Mouse (Mus musculus) heart, embryonic 14.5 days (tissue): ENCODE results near the gene Sphk2. TPM values are rescaled to one million over a fixed set of nuclear protein-coding genes. Genes with fewer than 3 reads are reported as not detected.

Source experiments
- ATAC-seq: fragments of 200-750 bp; cut with Nextera tagmentation; 2 replicates; pipeline ENCODE4 v1.8.0; 2017; ENCODE audit warnings: low read depth, moderate TSS enrichment; ENCODE audit not compliant: insufficient number of reproducible peaks, insufficient read depth, low FRiP score
- H3K27ac ChIP-seq, 2 experiments: fragments of 200-500 bp in 1 of 2; fragments of 300-500 bp in 1 of 2; sonication (generic) in 1 of 2; replicated peaks in 1 of 2; 2 replicates each; pipeline ENCODE4 v1.5.1; 2012 to 2014; ENCODE audit warnings: low read depth in 2 of 2, low read length in 2 of 2, control low read depth in 1 of 2, mild to moderate bottlenecking in 1 of 2, mixed read lengths in 1 of 2; ENCODE audit not compliant: control insufficient read depth in 1 of 2, insufficient read depth in 1 of 2
- H3K27me3 ChIP-seq: fragments of 300-500 bp; sonication (generic); 2 replicates; pipeline ENCODE4 v1.6.1; 2014; ENCODE audit warnings: mild to moderate bottlenecking, low read length, control low read depth; ENCODE audit not compliant: control insufficient read depth, insufficient read depth
- H3K36me3 ChIP-seq: fragments of 300-500 bp; sonication (generic); 2 replicates; pipeline ENCODE4 v1.6.1; 2014; ENCODE audit warnings: mild to moderate bottlenecking, control low read depth, low read length, mixed read lengths; ENCODE audit not compliant: control insufficient read depth, insufficient read depth
- H3K4me1 ChIP-seq, 2 experiments: fragments of 200-500 bp in 1 of 2; fragments of 300-500 bp in 1 of 2; sonication (generic) in 1 of 2; 2 replicates each; pipeline ENCODE4 v1.6.1; 2012 to 2014; ENCODE audit warnings: low read length in 2 of 2, control low read depth in 1 of 2, mixed read lengths in 1 of 2; ENCODE audit not compliant: control insufficient read depth in 2 of 2, insufficient read depth in 2 of 2
- H3K4me2 ChIP-seq: fragments of 300-500 bp; sonication (generic); 2 replicates; pipeline ENCODE4 v1.6.1; 2014; ENCODE audit warnings: mild to moderate bottlenecking, low read length
- H3K4me3 ChIP-seq, 2 experiments: fragments of 200-500 bp in 1 of 2; fragments of 300-500 bp in 1 of 2; sonication (generic) in 1 of 2; 2 replicates each; pipeline ENCODE4 v1.5.1; 2012 to 2014; ENCODE audit warnings: low read length in 2 of 2, mild to moderate bottlenecking in 2 of 2, control low read depth in 1 of 2, low read depth in 1 of 2, moderate library complexity in 1 of 2; ENCODE audit not compliant: control insufficient read depth in 1 of 2, insufficient read depth in 1 of 2
- H3K9ac ChIP-seq: fragments of 300-500 bp; sonication (generic); 2 replicates; pipeline ENCODE4 v1.6.1; 2014; ENCODE audit warnings: mild to moderate bottlenecking, low read length
- H3K9me3 ChIP-seq: fragments of 300-500 bp; sonication (generic); 2 replicates; pipeline ENCODE4 v1.6.1; 2016; ENCODE audit warnings: low read length, control low read depth; ENCODE audit not compliant: control insufficient read depth
- WGBS: fragments of 180-500 bp; shearing (Covaris S2); extraction: QIAGEN DNeasy Blood & Tissue Kit; methylation state at CpG from one replicate; pipeline ENCODE4 v1.1.7; 2014; 5-methylcytosine and 5-hydroxymethylcytosine counted together
- polyA plus RNA-seq: library from polyadenylated mRNA; unstranded; fragments of >200 nt; fragmentation: Nextera tagmentation; extraction: Ambion mirVana; gene quantifications from 2 replicates; pipeline ENCODE4 v1.2.1, GENCODE M21; 2014

Sphk2 gene
- polyA plus RNA-seq, 1 experiment from 2014 or later = 12.5 TPM

DNA sequence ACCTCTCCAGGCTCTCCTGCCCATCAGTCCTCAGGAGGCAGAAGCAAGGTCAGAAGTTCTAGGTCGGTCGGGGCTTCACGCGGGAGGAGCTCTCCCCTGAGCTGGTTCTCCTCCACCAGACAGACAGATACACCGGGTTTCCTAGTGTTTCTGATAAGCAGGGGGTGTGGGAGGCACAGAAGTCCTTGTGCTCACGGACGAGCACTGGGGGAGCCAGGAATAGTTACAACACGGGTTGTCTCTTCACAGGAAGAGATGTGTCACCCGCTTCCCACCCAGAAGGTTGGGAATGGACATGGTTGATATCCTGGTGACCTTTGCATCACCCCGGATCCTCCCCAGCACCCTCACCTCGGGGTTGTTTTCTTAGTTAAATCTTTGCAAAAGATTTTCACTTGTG, 28.0 kb downstream of the Sphk2 start:
- Histone ChIP-seq H3K27me3 (no peaks in the 10 kb centered on the region), H3K4me2 (peak overlapping the region; percentile 17), H3K9me3 (no peaks in the 10 kb centered on the region), H3K4me3 (no peak overlapping the region), H3K4me1 (peaks cover 16 to 20% of the 10 kb centered on the region in 2 experiments), H3K27ac (peak overlapping the region; percentile 50 to 57), H3K9ac (peak overlapping the region; percentile 21; the same call in 1 of the 2 replicates), H3K36me3 (no peaks in the 10 kb centered on the region)
- WGBS = 10% methylated on average over 11 of the region's 11 CpGs
- no peak for ATAC-seq

DNA sequence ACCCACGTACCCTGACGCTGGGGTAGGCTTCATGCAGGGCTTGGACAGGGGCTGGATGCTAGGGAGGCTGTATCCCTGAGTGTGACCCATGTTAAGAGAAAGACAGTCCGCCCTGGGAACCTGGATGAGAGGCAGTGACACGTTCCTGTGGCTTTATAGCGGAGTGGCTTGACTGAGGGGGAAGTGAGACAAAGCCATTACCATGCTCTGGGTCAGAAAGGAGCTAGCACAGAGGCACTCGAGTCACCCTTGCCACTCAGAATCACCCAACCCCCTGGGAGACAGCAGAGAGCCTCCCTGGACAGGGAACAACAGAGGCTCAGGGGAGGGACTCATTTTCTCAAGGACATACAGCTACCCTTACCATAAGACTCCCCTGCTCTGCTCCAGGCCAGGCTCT, 28.7 kb downstream of the Sphk2 start:
- WGBS = 61% methylated on average over 6 of the region's 6 CpGs
- no peaks in the 10 kb centered on the region for H3K9me3 ChIP-seq
- no peaks in the 10 kb centered on the region for H3K36me3 ChIP-seq
- H3K27ac ChIP-seq = 0 out of 4 replicates have a peak overlapping the region, but pooled peaks of 1 of the 2 experiments have one; percentile 57
- peaks cover 16 to 20% of the 10 kb centered on the region in 2 experiments for H3K4me1 ChIP-seq
- no peak for ATAC-seq
- no peak overlapping the region for H3K4me3 ChIP-seq
- H3K27me3 ChIP-seq = no peaks in the 10 kb centered on the region
- H3K4me2 ChIP-seq = no peak overlapping the region
- H3K9ac ChIP-seq = peak overlapping the region; percentile 3; the same call in 1 of the 2 replicates

DNA sequence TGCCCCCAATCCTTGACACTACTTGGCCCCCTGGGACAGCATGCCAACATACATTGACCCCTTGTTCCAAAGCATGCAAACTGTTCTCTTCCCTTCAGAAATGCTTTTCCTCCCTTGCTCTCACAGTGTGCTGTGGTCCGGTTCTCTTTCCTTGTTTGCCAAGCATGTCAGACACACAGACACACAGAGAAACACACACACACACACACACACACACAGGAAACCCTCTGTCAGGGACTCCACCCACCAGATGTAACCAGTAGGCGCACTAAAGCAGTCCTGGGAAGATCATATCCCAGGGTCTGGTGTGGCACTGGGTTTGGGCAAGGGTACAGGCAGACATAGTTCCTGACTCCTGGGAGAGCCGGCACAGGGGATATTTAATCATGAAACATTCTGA, 31.0 kb downstream of the Sphk2 start:
- H3K27ac ChIP-seq = no peak overlapping the region
- WGBS = 71% methylated on average over 3 of the region's 3 CpGs
- no peaks in the 10 kb centered on the region for H3K27me3 ChIP-seq
- no peaks in the 10 kb centered on the region for H3K9me3 ChIP-seq
- no peak overlapping the region for H3K4me3 ChIP-seq
- H3K4me1 ChIP-seq = peaks cover 19 to 20% of the 10 kb centered on the region in 2 experiments
- no peaks in the 10 kb centered on the region for H3K36me3 ChIP-seq
- no peak overlapping the region for H3K9ac ChIP-seq
- no peak for ATAC-seq
- no peak overlapping the region for H3K4me2 ChIP-seq

- Histone ChIP-seq H3K27me3 (no peaks in the 10 kb centered on the region), H3K4me3 (no peak overlapping the region), H3K4me2 (no peak overlapping the region), H3K27ac (no peak overlapping the region), H3K36me3 (no peaks in the 10 kb centered on the region), H3K4me1 (peaks cover 19 to 28% of the 10 kb centered on the region in 2 experiments), H3K9me3 (no peaks in the 10 kb centered on the region), H3K9ac (no peak overlapping the region)
- 67% methylated on average over 10 of the region's 10 CpGs for WGBS
- no peak for ATAC-seq
These were observed 32.0 kb downstream of the Sphk2 start for GRCm38 (mm10) chr7:45685811-45686210.

- ATAC-seq = no peak
- H3K4me3 ChIP-seq = no peak within 1 kb of the TSS
- no peaks in the 10 kb centered on the region for H3K36me3 ChIP-seq
- 73% methylated on average over 7 of the region's 7 CpGs for WGBS
- H3K4me1 ChIP-seq = peaks cover 5 to 15% of the 10 kb centered on the region in 2 experiments
- H3K4me2 ChIP-seq = no peak within 1 kb of the TSS
- no peaks in the 10 kb centered on the region for H3K9me3 ChIP-seq
- no peak within 1 kb of the TSS for H3K9ac ChIP-seq
- H3K27ac ChIP-seq = no peak within 1 kb of the TSS
- H3K27me3 ChIP-seq = no peaks in the 10 kb centered on the region
These were observed 34.3 kb downstream of the Sphk2 start, which contains the start of gene Ntn5 for GRCm38 (mm10) chr7:45683396-45684050. Gene Ntn5 (plus strand): TSS chr7:45684022.

DNA sequence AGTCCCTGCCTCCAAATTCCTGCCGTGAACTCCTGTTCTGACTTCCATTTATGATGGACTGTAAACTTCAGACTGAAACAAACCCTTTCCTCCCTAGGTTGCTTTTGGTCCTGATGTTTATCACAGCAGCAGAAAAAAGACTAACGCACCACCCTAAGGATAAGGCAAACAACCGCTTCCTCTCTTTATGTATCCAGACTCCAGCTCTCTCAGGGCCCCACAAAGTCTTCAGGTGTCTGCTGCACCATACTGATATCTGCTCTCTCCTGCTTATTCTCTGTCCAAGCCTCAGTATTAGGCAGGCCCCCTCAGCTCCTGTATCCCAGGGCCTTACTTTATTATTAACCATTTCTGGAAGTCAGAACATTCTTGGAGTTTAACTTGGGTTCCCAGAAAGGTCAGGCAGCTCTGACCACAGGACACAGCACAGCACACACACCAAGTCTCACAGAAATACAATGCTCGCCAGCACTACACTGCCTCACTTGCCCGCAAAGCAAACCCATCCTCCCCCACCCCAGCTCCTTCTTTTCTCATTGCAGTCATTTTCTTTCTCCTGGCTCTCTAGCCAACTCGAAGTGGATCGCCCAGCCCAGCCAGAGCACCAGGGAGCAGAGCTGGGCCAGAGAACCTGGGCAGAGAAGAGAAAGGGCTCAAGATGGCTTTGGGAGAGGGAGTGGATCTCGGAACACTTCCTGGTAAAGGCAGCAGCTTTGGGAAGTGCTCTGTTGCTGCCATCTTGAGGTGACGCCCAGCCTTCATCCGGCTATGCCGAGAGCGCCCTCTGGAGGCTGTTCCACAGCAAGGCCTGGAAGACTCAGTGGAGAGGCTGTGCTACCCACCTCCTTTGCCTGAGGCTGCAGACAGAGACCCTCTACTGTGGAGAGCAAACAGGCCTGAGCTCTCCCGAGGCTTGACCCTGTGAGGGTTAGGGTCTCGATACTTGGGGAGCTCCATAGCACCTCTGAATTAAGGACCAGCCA, 35.4 kb downstream of the Sphk2 start:
- H3K4me3 ChIP-seq = no peak overlapping the region
- H3K36me3 ChIP-seq = no peaks in the 10 kb centered on the region
- 29% methylated on average over 14 of the region's 14 CpGs for WGBS
- no peak overlapping the region; a peak in 1 of 4 replicates for H3K27ac ChIP-seq
- no peak overlapping the region for H3K9ac ChIP-seq
- 0 out of 2 replicates have a peak overlapping the region, but pooled peaks have one; percentile 19 for H3K4me2 ChIP-seq
- no peaks in the 10 kb centered on the region for H3K27me3 ChIP-seq
- peaks cover 5 to 15% of the 10 kb centered on the region in 2 experiments for H3K4me1 ChIP-seq
- H3K9me3 ChIP-seq = no peaks in the 10 kb centered on the region
- peak; percentile 15; the same call in 1 of the 2 replicates for ATAC-seq

DNA sequence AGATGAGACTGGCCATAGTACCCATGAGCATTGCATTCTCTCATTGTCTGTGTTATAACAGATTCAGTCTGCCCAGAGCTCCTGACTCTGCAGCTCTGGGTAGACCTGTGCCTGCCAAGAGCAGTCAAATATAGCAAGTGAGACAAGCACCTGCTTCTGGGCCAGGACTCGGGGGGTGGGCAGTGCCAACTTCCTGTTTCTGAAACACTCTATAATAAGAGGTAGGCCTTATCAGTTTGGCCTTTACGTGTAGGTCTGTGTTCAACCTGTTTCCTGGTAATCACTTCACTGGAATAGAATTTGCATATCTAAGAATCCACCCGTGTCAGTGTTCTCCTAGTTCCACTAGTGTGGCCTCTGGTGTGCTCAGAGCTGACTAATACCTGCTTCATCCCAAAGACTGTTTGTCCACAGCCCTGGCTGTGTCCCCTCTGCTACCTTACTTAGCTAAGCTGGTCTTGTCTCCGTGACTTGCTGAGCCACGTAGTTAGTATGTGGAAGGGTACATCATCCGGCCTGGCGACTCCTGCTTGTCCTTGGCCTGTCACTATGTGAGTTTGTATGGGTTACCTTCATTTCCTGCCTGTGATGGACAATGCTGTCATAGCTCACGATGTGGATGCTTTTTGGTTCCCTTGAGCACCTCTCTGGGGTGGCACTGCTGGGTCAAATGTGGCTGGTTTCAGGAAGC, 36.6 kb downstream of the Sphk2 start:
- H3K4me1 ChIP-seq = peaks cover 5 to 15% of the 10 kb centered on the region in 2 experiments
- no peak overlapping the region for H3K9ac ChIP-seq
- H3K27ac ChIP-seq = peak overlapping the region; percentile 24 to 70; a peak in 3 of 4 replicates
- WGBS = 62% methylated on average over 8 of the region's 8 CpGs
- no peaks in the 10 kb centered on the region for H3K36me3 ChIP-seq
- no peak overlapping the region for H3K4me3 ChIP-seq
- H3K27me3 ChIP-seq = no peaks in the 10 kb centered on the region
- no peak for ATAC-seq
- H3K9me3 ChIP-seq = no peaks in the 10 kb centered on the region
- no peak overlapping the region for H3K4me2 ChIP-seq
